ENCODE assay signal across 27 mouse cellular contexts in the genomic region with DNA sequence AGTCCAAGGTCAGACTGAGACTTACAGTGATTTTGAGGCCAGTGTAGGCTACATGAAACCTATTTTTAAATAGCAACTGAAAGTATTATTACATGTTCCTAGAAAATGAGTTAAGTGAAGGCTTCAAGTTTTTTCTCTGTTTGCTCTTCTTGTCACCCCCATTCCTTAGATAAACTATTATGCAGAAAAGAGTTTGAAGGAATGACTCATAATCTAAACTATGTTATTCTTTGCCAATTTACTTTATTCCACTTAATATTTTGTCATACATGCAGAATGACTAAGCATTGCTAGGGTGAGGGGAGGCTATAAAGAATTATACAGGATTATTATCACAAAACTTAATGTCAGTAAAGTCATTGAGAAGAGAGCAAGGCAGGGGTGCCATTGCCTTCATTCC. TPM values are rescaled to one million over a fixed set of nuclear protein-coding genes. Genes with fewer than 3 reads are reported as not detected.
DNase-seq lines count a peak whose midpoint lies in the region; ATAC-seq and TF ChIP-seq lines count a peak whose summit lies in the region.
"Had no signal": no experiment of that assay in that cellular context is flagged by ENCODE, and none has a peak within 500 bp of the region (broad histone marks: within the 10 kb centered on the region; RNA-seq: fewer than 3 reads in every experiment).

No protein-coding gene starts in this region.

- peak; percentile 86 for TF ChIP-seq EP300 in lung, postnatal 0 days (IDR thresholded peaks at IDR 0.05)

- H3K4me1 ChIP-seq in lung, postnatal 0 days (ENCODE audit: insufficient read depth, low read depth, low read length) = no peaks in the 10 kb centered on the region
- no peaks in the 10 kb centered on the region for H3K4me1 ChIP-seq in forebrain, embryonic 13.5 days
- H3K4me1 ChIP-seq: embryonic facial prominence, embryonic 13.5 days; embryonic facial prominence, embryonic 15.5 days had no signal

- peak; percentile 68 for DNase-seq in lung, postnatal 0 days (ENCODE audit: low spot score)
- no peak for DNase-seq in lung, postnatal 25 days (ENCODE audit: low spot score)
- DNase-seq in Muller cell, postnatal 12 days (ENCODE audit: inconsistent ontology term) = peak; percentile 7
- DNase-seq in layer of hippocampus, adult 8-10 months (ENCODE audit: low spot score in 2 of 2) = no peak
- DNase-seq: adrenal gland, postnatal 10 days; adrenal gland, postnatal 25 days; B cell, adult 2 months; cerebellum, adult 11 months; cerebellum, adult 18-20 months; cerebellum, adult 8-10 months; cerebellum, adult 9-11 months; cerebellum, postnatal 14 days; cerebellum, postnatal 36 days; embryo, embryonic 11 days had no signal

- no peak overlapping the region for H3K4me3 ChIP-seq in lung, postnatal 0 days (ENCODE audit: low read depth, low read length)
- no peak overlapping the region for H3K4me3 ChIP-seq in forebrain, embryonic 13.5 days
- H3K4me3 ChIP-seq: embryonic facial prominence, embryonic 13.5 days; embryonic facial prominence, embryonic 15.5 days had no signal

- peak; percentile 57 for ATAC-seq in lung, postnatal 0 days
- no peak for ATAC-seq in forebrain, embryonic 13.5 days
- ATAC-seq: CD4-positive, CD25-positive, alpha-beta regulatory T cell, adult 4 months; forebrain, embryonic 14.5 days; forebrain, embryonic 16.5 days had no signal

- no peak overlapping the region for H3K4me2 ChIP-seq in lung, postnatal 0 days (replicated peaks; ENCODE audit: low read depth, low read length)
- H3K4me2 ChIP-seq in forebrain, embryonic 13.5 days = no peak overlapping the region
- H3K4me2 ChIP-seq: embryonic facial prominence, embryonic 13.5 days; embryonic facial prominence, embryonic 15.5 days had no signal

- no peaks in the 10 kb centered on the region for H3K27me3 ChIP-seq in lung, postnatal 0 days (replicated peaks; ENCODE audit: insufficient read depth, low read length)
- no peaks in the 10 kb centered on the region for H3K27me3 ChIP-seq in forebrain, embryonic 13.5 days
- H3K27me3 ChIP-seq: CH12.LX; embryonic facial prominence, embryonic 13.5 days; embryonic facial prominence, embryonic 15.5 days had no signal

- no peaks in the 10 kb centered on the region for H3K9me3 ChIP-seq in lung, postnatal 0 days (ENCODE audit: low read length)
- H3K9me3 ChIP-seq in forebrain, embryonic 13.5 days (replicated peaks) = no peaks in the 10 kb centered on the region
- H3K9me3 ChIP-seq: embryonic facial prominence, embryonic 13.5 days; embryonic facial prominence, embryonic 15.5 days had no signal

- H3K36me3 ChIP-seq in lung, postnatal 0 days (ENCODE audit: insufficient read depth, low read length) = no peaks in the 10 kb centered on the region
- no peaks in the 10 kb centered on the region for H3K36me3 ChIP-seq in forebrain, embryonic 13.5 days (ENCODE audit: poor library complexity, severe bottlenecking)
- H3K36me3 ChIP-seq: embryonic facial prominence, embryonic 13.5 days; embryonic facial prominence, embryonic 15.5 days; G1E had no signal

- H3K9ac ChIP-seq in lung, postnatal 0 days (replicated peaks; ENCODE audit: low read depth) = no peak overlapping the region
- no peak overlapping the region for H3K9ac ChIP-seq in forebrain, embryonic 13.5 days
- H3K9ac ChIP-seq: embryonic facial prominence, embryonic 13.5 days; embryonic facial prominence, embryonic 15.5 days had no signal

- no peak for TF ChIP-seq CTCF in lung, postnatal 0 days (IDR thresholded peaks at IDR 0.05)

- H3K27ac ChIP-seq in lung, postnatal 0 days (ENCODE audit: low read length) = no peak overlapping the region
- no peak overlapping the region for H3K27ac ChIP-seq in forebrain, embryonic 13.5 days
- H3K27ac ChIP-seq: embryonic facial prominence, embryonic 13.5 days; embryonic facial prominence, embryonic 15.5 days had no signal

RNA-seq across cellular contexts. Expression of a gene that starts 18.4 kb away (rescaled TPM):
- polyA plus RNA-seq in lung, postnatal 0 days (2015; fragmentation: Nextera tagmentation; extraction: Ambion mirVana) = 0.05 TPM in 1 of 2 replicates, not detected in the other
- polyA plus RNA-seq in forebrain, embryonic 13.5 days (2015; fragmentation: Nextera tagmentation; extraction: Ambion mirVana) = 0.17 and 0.24 TPM in 2 replicates
- 1 to 10 TPM; 2.5 to 4.0 (median 2.6) TPM for total RNA-seq in layer of hippocampus, adult 8-10 months (2022)
- total RNA-seq: adrenal gland, adult 2 months; adrenal gland, postnatal 10 days; adrenal gland, postnatal 25 days; adrenal gland, postnatal 4 days; CH12.LX; common myeloid progenitor, adult 5-6 weeks had no signal
- polyA plus RNA-seq: adrenal gland, adult 2 months; CD4-positive, CD25-positive, alpha-beta regulatory T cell, adult 4 months; embryonic facial prominence, embryonic 11.5 days; forebrain, embryonic 11.5 days; G1E had no signal

Comparison
In these comparisons a context has a peak if more than half of its experiments do, and no peak if none do; other contexts are left out.
1. DNase-seq: peak in lung, postnatal 0 days (single experiment) and Muller cell, postnatal 12 days (single experiment); none in lung, postnatal 25 days (single experiment) and layer of hippocampus, adult 8-10 months (0 of 2).